Mouse (Mus musculus) hindbrain, embryonic 14.5 days (tissue): Measurements from ENCODE around the gene Psmg1. TPM values are rescaled to one million over a fixed set of nuclear protein-coding genes. Genes with fewer than 3 reads are reported as not detected.
"Not testable (repeated sequence)": the region's sequence is repeated elsewhere in the genome, so short reads cannot be mapped to it uniquely, and the experiment has no call there.

Source experiments
- ATAC-seq: fragments of 200-750 bp; cut with Nextera tagmentation; 2 replicates; pipeline ENCODE4 v1.8.0; 2017; ENCODE audit warnings: moderate number of reproducible peaks, mild to moderate bottlenecking, moderate TSS enrichment, moderate library complexity; ENCODE audit not compliant: low FRiP score
- DNase-seq: peaks from one replicate; pipeline ENCODE4 v3.0.0-alpha.2; 2015; ENCODE audit warnings: low spot score
- H3K27ac ChIP-seq: fragments of 300-500 bp; sonication (generic); 2 replicates; pipeline ENCODE4 v1.5.1; 2014; ENCODE audit warnings: mild to moderate bottlenecking, moderate library complexity
- H3K27me3 ChIP-seq: fragments of 300-500 bp; sonication (generic); 2 replicates; pipeline ENCODE4 v1.6.1; 2014; ENCODE audit warnings: mild to moderate bottlenecking, low read length, mixed read lengths; ENCODE audit not compliant: control insufficient read depth, insufficient read depth
- H3K36me3 ChIP-seq: fragments of 300-500 bp; sonication (generic); replicated peaks from 2 replicates; pipeline ENCODE4 v1.6.1; 2014; ENCODE audit not compliant: control insufficient read depth, insufficient read depth
- H3K4me1 ChIP-seq: fragments of 300-500 bp; sonication (generic); replicated peaks from 2 replicates; pipeline ENCODE4 v1.6.1; 2014; ENCODE audit warnings: antibody characterized with exemption, low read length, mixed read lengths; ENCODE audit not compliant: control insufficient read depth, insufficient read depth
- H3K4me2 ChIP-seq: fragments of 300-500 bp; sonication (generic); replicated peaks from 2 replicates; pipeline ENCODE4 v1.6.1; 2014; ENCODE audit warnings: mild to moderate bottlenecking, moderate library complexity
- H3K4me3 ChIP-seq: fragments of 300-500 bp; sonication (generic); replicated peaks from 2 replicates; pipeline ENCODE4 v1.5.1; 2014; ENCODE audit warnings: mild to moderate bottlenecking, low read length
- H3K9ac ChIP-seq: fragments of 300-500 bp; sonication (generic); 2 replicates; pipeline ENCODE4 v1.6.1; 2014
- H3K9me3 ChIP-seq: fragments of 300-500 bp; sonication (generic); 2 replicates; pipeline ENCODE4 v1.6.1; 2016; ENCODE audit warnings: low read length; ENCODE audit not compliant: control insufficient read depth
- WGBS: fragments of 180-500 bp; shearing (Covaris S2); extraction: QIAGEN DNeasy Blood & Tissue Kit; methylation state at CpG from one replicate; pipeline ENCODE4 v1.1.7; 2014; 5-methylcytosine and 5-hydroxymethylcytosine counted together
- polyA plus RNA-seq: library from polyadenylated mRNA; unstranded; fragments of >200 nt; fragmentation: Nextera tagmentation; extraction: Ambion mirVana; gene quantifications from 2 replicates; pipeline ENCODE4 v1.2.1, GENCODE M21; 2014

Psmg1 gene
- polyA plus RNA-seq, 1 experiment from 2014 or later = 67.7 TPM

- DNase-seq, H3K4me1 ChIP-seq, H3K27me3 ChIP-seq, H3K9ac ChIP-seq, H3K9me3 ChIP-seq, ATAC-seq, H3K4me3 ChIP-seq, H3K4me2 ChIP-seq, H3K27ac ChIP-seq: not testable (repeated sequence)
- WGBS = no CpG with 5 or more reads among the region's 10 CpGs
- peaks cover 57% of the 10 kb centered on the region for H3K36me3 ChIP-seq
Observed at GRCm38 (mm10) chr16:96004278-96004677, 13.5 kb upstream of the Psmg1 start.

- Histone ChIP-seq H3K27ac (no peak overlapping the region), H3K9ac (no peak overlapping the region), H3K9me3 (no peaks in the 10 kb centered on the region), H3K4me3 (no peak overlapping the region), H3K27me3 (no peaks in the 10 kb centered on the region), H3K36me3 (peaks cover 68% of the 10 kb centered on the region), H3K4me2 (no peak overlapping the region), H3K4me1 (no peaks in the 10 kb centered on the region)
- no peak for ATAC-seq
- DNase-seq = no peak
- WGBS = 91% methylated on average over 5 of the region's 5 CpGs
Observed at GRCm38 (mm10) chr16:95999291-95999690, 8.5 kb upstream of the Psmg1 start.

- H3K9me3 ChIP-seq = no peaks in the 10 kb centered on the region
- peaks cover 63% of the 10 kb centered on the region for H3K36me3 ChIP-seq
- no peaks in the 10 kb centered on the region for H3K27me3 ChIP-seq
- ATAC-seq (no peak), DNase-seq (no peak)
- no peak overlapping the region for H3K27ac ChIP-seq
- H3K4me3 ChIP-seq = no peak overlapping the region
- no peak overlapping the region for H3K9ac ChIP-seq
- no peak overlapping the region for H3K4me2 ChIP-seq
- WGBS = 88% methylated on average over 7 of the region's 7 CpGs
- H3K4me1 ChIP-seq = peaks cover 7% of the 10 kb centered on the region; the same call in 1 of the 2 replicates
Observed at GRCm38 (mm10) chr16:95996156-95996555, 5.4 kb upstream of the Psmg1 start.

DNA sequence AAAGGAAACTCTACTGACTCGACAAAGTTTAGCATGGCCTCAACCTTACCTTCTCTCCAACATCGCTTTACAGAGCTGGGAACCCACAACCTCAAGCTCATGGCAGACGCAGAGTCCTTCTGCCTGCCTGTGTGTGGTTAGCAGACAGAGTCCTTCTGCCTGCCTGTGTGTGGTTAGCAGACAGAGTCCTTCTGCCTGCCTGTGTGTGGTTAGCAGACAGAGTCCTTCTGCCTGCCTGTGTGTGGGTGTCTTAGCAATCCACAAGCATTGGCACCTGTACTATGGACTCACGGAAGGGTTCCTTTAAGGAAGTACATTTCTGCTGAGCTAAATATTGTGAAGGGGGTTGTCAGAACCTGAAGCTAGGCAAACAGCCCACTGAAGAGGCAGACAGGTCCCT, 3.8 kb upstream of the Psmg1 start:
- H3K27ac ChIP-seq, H3K9ac ChIP-seq, ATAC-seq, H3K27me3 ChIP-seq, H3K4me3 ChIP-seq, H3K4me2 ChIP-seq, H3K9me3 ChIP-seq, DNase-seq: not testable (repeated sequence)
- Histone ChIP-seq H3K4me1 (peaks cover 14% of the 10 kb centered on the region), H3K36me3 (peaks cover 49% of the 10 kb centered on the region)
- 91% methylated on average over 4 of the region's 4 CpGs for WGBS

DNA sequence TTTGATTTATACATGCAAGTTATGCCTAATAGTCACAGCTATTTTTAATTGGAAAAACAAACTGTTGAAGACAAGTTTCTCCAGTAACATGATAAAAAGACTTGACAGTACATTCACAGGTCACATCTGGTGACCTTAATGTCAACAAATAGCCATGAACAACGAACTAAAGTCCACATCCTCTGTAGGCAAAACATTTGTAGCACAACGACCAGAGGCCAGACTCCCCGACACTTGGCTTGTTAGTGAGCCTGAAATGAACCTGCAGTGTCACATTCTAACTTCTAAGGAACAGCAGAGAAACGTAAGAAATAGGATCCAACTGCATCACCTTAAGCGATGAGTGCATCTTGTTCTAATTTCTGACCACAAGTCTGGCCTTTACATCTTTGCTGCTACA, 1.8 kb upstream of the Psmg1 start:
- no peak overlapping the region for H3K27ac ChIP-seq
- 81% methylated on average over 5 of the region's 5 CpGs for WGBS
- no peak overlapping the region for H3K4me3 ChIP-seq
- no peak overlapping the region for H3K9ac ChIP-seq
- DNase-seq = no peak
- H3K27me3 ChIP-seq = no peaks in the 10 kb centered on the region
- peaks cover 35% of the 10 kb centered on the region for H3K36me3 ChIP-seq
- no peak for ATAC-seq
- H3K4me1 ChIP-seq = peaks cover 14% of the 10 kb centered on the region
- H3K9me3 ChIP-seq = no peaks in the 10 kb centered on the region
- H3K4me2 ChIP-seq = no peak overlapping the region

DNA sequence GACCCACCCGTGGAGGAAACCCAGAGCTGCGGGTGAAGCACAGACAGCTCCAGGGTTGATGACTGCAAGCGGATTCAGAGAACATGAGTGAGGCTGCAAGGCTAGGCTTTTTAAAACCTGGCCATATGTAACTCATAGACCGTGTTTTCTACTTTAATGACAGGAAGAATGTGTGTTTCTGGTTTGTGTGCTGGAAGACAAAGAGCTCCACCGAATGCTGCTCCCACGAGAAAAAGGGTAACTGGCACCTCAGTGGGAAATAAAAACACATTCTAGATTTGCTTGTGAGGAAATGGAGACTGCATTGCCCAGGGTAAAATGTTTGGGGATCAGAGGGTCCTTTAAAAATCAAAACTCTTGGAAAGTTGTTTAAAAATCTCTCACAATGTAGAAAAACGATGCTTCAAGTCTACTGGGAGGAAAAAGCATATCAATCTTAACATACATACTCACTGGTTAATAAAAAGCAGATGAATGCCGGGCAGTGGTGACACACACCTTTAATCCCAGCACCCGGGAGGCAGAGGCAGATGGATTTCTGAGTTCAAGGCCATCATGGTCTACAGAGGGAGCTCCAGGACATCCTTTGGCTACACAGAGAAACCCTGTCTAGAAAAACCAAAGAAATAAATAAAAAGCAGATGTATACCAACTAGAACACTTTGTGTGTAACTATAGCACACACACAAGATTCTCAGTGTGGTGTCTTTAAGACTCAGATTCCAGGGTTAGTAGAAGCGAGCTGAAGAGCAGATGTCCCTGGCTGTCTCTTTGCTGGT, 551 bp upstream of the Psmg1 start:
- H3K27me3 ChIP-seq = no peaks in the 10 kb centered on the region
- no peaks in the 10 kb centered on the region for H3K9me3 ChIP-seq
- H3K4me2 ChIP-seq = peak overlapping the region; percentile 64
- peak overlapping the region; percentile 72 for H3K9ac ChIP-seq
- H3K36me3 ChIP-seq = peaks cover 34% of the 10 kb centered on the region
- DNase-seq (no peak), ATAC-seq (no peak)
- H3K27ac ChIP-seq = peak overlapping the region; percentile 85
- 9% methylated on average over 10 of the region's 10 CpGs for WGBS
- peaks cover 14% of the 10 kb centered on the region for H3K4me1 ChIP-seq
- H3K4me3 ChIP-seq = peak overlapping the region; percentile 77

- Histone ChIP-seq H3K27ac (no peak overlapping the region), H3K9me3 (no peaks in the 10 kb centered on the region), H3K27me3 (no peaks in the 10 kb centered on the region), H3K9ac (no peak overlapping the region), H3K4me2 (no peak overlapping the region), H3K36me3 (peaks cover 48% of the 10 kb centered on the region), H3K4me3 (no peak overlapping the region), H3K4me1 (peaks cover 4% of the 10 kb centered on the region)
- ATAC-seq (no peak), DNase-seq (no peak)
- 93% methylated on average over 5 of the region's 5 CpGs for WGBS
Observed at GRCm38 (mm10) chr16:95984911-95985310, 5.8 kb downstream of the Psmg1 start.

DNA sequence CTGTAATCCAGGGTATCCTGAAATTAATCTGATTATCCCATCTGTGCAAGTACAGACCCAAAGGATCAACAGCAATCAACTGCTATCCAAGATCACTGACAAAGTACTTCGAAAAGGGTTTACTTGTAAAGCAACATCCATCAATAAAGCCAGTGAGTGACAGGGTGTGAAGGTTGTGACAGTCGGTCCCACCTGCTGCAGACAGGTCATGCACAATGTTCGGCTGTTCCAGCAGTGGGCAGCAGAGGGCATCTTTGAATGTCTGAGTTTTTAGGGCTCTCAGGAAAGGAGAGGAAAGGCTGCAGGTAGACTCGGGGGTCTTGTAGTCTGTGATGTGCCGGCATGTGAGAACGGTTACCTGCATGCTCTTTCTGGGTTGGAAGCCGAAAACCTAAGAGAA, 7.2 kb downstream of the Psmg1 start:
- H3K27me3 ChIP-seq = no peaks in the 10 kb centered on the region

DNA sequence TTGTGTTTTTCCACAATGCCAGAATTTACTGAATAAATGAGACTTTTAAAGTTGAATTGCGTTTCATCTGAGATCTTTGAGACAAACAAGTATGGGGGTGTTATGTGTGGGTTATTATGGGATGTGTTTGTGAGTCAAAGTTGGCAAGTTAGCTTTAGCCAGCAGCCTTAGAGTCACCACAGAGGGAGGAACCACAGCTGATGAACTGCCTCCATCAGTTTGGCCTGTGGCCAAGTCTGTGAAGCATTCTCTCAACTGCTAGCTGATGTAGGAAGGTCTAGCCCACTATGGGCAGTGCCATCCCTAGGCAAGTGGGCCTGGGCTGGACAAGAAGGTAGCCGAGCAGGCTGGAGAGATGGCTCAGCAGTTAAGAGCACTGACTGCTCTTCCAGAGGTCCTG, 19.9 kb downstream of the Psmg1 start:
- 93% methylated on average over 2 of the region's 2 CpGs for WGBS
- Histone ChIP-seq H3K4me2 (no peak overlapping the region), H3K36me3 (no peaks in the 10 kb centered on the region), H3K27me3 (no peaks in the 10 kb centered on the region), H3K4me3 (no peak overlapping the region), H3K4me1 (no peaks in the 10 kb centered on the region), H3K27ac (no peak overlapping the region), H3K9me3 (no peaks in the 10 kb centered on the region), H3K9ac (no peak overlapping the region)
- no peak for DNase-seq
- ATAC-seq = no peak

More for the DNA sequence above, 7.2 kb downstream of the Psmg1 start:
- no peaks in the 10 kb centered on the region for H3K9me3 ChIP-seq
- H3K27ac ChIP-seq = no peak overlapping the region
- no peak overlapping the region for H3K9ac ChIP-seq
- 89% methylated on average over 7 of the region's 7 CpGs for WGBS
- no peak overlapping the region for H3K4me3 ChIP-seq
- H3K36me3 ChIP-seq = peaks cover 60% of the 10 kb centered on the region
- ATAC-seq (no peak), DNase-seq (no peak)
- H3K4me2 ChIP-seq = no peak overlapping the region
- no peaks in the 10 kb centered on the region for H3K4me1 ChIP-seq
